Mouse (Mus musculus): ENCODE results near the gene Gm5105.

The Gm5105 gene

GRCm38 (mm10) chr3:138068103-138068502, 915 bp upstream of the Gm5105 start:
- no peak for DNase-seq (ENCODE audit: low read depth)

- no peak for DNase-seq (ENCODE audit: low read depth)
Observed at GRCm38 (mm10) chr3:138066348-138066856, 786 bp downstream of the Gm5105 start.

GRCm38 (mm10) chr3:138065930-138066329, 1.3 kb downstream of the Gm5105 start:
- no peak for DNase-seq (ENCODE audit: low read depth)

GRCm38 (mm10) chr3:138064732-138065645, 2.2 kb downstream of the Gm5105 start, which contains the start of gene 1110002E22Rik:
Gene 1110002E22Rik, plus strand, starts transcription at chr3:138065052.
- DNase-seq (ENCODE audit: low read depth): no peak

DNA sequence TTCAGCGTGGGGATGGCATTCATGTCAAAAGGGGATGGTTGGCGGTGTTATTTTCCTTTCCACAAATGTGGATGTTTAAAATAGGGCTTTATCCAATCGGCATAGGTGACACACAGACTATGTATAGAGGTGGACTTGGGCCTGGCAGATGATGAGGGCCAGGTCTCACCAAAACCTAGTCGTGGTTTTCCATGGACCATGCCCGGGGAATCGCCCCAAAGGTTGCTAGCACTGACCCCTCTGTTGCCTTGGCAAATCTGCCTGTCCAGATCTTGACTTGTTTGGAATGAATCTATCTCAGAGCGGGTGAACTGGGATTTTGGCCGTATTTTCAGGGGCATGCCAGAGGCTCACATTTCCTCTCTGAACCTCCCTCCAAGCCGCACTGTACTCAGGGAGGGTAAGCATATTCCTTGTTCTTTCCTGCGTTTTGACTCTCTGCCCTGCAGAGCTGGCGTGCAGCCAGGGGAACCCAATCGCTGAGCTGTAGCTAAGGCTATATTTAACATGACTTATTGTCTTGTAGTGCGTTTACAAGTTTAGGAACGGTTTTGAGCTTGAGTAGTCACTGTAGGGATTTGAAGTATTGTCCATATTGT, 3.4 kb downstream of the Gm5105 start:
- no peak for DNase-seq (ENCODE audit: low read depth)

- peak; percentile 10 for DNase-seq (ENCODE audit: low read depth)
Observed at GRCm38 (mm10) chr3:138062673-138063072, 4.5 kb downstream of the Gm5105 start.

- DNase-seq (ENCODE audit: low read depth): peak; percentile 4
Observed at GRCm38 (mm10) chr3:138061205-138061911, 5.8 kb downstream of the Gm5105 start.

DNA sequence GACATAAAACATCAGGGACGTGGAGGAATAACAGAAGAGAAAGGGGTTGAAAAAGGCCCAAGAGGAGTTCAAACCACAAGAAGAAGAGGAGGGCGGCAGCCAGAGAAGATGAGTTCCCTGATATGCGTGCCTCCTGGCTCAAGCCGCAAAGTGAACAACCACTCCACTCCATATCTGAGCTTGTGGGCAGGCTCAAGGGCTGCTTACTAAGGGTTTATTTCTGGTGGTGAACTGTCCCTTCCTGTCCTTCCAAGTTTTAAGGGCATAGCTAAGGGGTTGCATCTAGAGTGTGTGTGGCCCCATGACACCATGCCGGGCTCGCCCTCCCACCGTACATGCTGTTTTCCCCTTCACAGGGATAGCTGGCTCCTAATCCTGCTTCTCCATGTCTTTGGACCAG, 6.8 kb downstream of the Gm5105 start:
- no peak for DNase-seq (ENCODE audit: low read depth)

- no peak for DNase-seq (ENCODE audit: low read depth)
Observed at GRCm38 (mm10) chr3:138058226-138058625, 9.0 kb downstream of the Gm5105 start.

GRCm38 (mm10) chr3:138056976-138057375, 10.2 kb downstream of the Gm5105 start:
- no peak for DNase-seq (ENCODE audit: low read depth)

DNA sequence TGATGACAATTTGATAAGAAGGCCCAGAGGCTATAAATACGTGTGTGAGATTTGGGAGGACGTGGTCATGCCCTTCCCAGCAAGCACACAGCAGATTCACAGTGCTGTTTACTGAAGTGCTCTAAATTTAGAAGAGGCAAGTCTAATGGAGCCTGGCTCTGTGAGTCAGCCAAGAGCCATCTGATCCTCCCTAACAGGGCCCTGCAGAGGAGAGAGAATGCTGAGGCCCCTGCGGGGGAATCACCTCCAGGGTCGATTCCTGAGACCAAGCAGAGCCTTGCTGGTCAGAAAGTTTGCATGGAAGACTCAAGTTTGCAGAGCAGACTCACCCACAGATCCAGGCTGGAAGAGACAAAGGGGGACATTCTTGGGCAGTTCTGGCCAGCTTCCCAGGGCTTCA, 13.2 kb downstream of the Gm5105 start:
- no peak for DNase-seq (ENCODE audit: low read depth)

DNA sequence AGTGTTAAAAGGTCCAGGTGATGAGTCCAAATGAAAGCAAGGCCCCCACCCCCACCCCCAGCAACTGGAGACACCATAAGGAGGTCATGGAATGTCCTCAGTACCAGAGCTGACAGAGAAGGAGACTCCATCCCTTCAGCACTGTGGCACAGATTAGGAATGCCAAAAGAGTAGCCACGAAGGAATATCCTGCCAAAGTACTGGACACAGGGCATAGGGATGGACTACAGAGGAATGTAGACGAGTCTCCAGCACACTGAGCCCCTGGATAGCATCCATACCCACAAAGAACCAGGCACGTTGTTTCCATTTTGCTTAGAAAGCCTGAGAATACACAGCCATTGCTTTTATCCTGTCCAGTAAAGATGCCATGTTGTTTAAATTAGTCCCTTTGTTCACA, 15.8 kb downstream of the Gm5105 start:
- DNase-seq (ENCODE audit: low read depth): no peak

DNA sequence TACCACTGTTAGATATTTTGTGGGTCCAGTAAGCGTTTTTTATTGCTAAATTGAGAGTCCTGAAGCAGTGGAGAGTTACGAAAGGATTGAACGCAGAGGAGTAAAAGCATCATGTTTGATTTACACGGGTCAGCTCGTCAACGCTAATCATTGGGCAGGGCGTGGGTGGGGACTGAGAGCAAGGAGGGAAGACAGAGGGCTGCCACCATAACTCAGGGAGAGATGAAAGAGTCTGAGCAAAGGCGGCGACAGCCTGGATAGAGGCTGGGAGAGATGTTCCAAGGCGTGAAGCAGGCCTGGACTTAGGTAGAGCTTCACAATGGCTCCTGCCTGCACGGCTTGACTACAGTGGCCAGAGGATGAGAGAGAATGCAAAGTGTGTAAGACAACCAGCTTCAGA, 16.4 kb downstream of the Gm5105 start:
- DNase-seq (ENCODE audit: low read depth): no peak

DNA sequence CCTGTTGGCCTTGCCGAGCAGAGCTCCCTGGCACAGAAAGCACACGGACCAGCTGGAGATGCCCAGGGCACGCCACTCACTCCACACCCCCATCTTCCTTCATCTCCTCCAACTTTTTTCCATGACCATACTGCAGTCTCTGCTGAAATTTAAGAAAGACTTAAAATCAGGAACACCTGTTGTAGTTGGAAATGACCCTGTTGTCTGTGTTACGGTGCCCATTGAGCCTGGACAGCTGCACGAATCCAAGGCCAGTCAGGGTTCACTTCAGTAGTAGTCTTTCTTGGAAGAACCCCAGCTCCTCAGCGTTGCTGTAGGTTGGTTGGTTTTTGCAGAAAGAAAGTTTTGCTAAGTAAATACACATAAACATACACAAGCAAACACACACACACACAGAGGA, 17.6 kb downstream of the Gm5105 start:
- DNase-seq (ENCODE audit: low read depth): no peak

DNA sequence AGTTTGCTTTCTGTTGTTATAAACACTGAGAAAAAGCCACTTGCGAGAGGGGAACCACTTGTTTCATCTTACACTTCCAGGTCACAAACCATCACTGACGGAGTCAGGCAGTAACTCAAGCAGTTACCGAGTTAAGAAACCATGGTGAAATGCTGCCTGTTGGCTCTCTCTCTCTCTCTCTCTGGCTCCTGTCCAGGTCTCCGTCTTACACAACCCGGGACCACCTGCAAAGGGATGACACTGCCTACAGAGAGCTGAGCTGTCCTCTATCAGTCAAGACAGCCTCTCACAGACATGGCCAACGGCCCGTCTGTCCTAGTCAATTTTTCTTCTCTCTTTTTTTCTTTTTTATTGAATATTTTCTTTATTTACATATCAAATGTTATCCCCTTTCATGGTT, 23.9 kb downstream of the Gm5105 start:
- DNase-seq (ENCODE audit: low read depth): no peak

DNA sequence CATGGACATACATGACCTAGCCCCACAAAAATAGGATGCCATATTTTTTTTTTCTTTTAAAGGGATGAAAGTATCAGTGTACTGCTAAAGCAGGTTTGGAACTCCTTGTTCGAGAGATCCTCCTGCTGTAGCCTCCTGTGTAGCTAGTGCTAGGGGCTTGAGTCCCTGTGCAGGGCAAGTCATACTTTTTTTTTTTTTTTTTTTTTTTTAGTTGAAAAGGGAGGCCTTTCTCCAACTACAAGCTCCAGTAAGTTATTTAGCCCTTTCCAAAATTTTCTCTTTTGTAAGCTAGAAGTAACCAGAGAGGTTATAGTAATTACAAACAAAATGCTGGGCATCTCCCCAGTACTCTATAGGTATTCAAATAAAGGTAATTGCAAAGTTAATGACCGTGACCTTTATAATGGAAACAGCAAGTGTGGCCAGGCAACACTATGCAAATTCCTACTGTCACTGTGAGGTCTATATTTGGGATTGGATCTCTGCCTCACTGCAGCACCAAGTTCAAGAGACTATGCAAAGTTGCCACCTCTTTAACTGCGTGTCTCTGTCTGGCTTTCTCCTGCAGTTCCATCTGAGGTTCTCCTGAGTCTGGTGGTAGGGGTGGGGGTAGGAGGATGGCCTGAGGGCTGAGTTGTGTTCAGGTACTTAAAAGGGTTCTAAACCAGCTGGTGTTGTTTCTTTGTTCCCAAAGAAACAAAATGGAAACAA, 25.4 kb downstream of the Gm5105 start:
- DNase-seq (ENCODE audit: low read depth): no peak

DNA sequence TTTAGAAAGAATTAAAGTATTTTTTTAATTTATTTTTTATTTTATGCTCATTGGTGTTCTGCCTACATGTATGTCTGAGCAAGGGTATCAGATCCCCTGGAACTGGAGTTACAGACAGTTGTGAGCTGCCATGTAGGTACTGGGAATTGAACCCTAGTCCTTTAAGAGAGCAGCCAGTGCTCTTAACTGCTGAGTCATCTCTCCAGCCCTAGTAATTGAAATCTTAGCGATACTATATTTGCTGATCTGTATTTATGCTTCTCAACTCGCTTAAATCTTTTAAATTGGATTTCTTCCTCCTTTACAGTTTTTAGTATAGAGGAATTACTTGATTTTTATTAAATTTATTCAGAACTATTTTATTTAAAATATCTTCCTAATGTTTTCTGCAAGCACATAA, 26.2 kb downstream of the Gm5105 start:
- no peak for DNase-seq (ENCODE audit: low read depth)

- no peak for DNase-seq (ENCODE audit: low read depth)
Observed at GRCm38 (mm10) chr3:138033986-138034385, 33.2 kb downstream of the Gm5105 start.

DNA sequence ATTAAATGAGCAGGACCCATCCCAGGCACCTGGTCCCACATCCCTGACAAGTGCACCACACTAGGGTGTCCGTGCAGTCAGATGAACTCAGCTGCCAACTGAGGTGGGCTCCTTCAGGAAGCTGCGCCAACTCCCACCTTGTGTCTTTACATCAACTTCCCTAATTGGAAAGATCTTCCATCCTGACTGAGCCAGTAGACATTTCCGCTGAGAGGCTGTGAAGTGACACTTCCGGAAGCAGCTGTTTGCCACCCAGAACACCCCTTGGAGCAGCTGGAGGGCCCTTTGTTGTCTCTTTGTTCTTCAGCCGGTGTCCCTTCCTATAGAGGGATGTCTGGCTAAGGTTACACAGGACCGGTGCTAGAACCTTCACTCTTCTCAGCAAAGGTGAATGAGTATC, 36.6 kb downstream of the Gm5105 start:
- DNase-seq (ENCODE audit: low read depth): no peak

DNA sequence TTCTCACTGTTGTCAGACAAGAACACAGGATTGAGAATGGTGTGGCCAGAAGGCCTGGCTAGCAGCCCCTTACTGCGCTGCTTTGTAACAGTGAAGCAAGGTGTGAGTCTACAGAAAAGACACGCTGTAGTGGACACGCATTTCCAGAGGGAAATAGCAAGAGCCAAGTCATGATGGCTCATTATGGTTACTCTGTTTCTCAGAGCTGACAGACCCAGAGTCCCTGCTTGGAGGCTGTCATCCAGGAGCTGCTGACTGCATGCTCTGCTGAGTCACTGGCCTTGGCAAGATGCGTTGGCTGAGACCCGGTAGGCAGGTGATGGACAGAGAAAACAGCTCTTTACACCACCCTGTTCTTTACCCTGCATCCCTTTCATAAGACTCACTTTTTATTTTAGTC, 37.8 kb downstream of the Gm5105 start:
- no peak for DNase-seq (ENCODE audit: low read depth)

DNA sequence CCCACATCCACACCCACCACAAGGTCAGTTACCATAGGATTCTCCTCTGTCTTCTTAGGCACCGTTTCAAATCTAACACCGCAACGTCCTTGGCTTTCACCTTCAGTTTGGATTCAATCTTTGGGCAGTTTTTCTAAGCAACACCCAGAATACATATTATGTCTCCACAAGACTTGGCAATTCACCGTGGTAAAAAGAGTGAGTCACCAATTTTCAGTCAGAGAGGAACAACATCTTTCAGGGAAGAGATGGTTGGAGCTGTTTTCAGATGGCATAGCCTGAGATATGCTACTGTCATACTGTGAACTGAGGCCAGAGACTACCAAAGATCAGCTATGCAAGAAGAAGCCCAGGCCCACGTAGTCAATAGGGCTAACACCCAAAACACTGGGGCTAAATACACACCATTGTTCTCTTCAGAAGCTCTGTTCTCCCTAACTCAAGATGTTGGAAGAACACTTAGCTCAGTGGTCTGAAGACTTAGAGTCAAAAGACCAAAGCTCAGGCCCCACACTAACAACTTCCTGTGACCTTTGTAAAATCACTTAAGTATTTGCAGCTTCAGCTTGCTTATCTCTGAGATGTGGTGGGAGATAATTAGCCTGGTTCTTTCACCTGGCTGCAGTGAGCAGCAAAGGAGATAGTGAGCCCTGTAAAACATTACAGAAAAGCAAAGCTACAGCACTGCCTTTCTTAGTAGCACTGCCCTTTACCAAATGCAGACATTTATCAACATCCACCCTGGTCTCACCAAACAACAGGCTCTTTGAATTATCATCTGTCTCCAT, 39.4 kb downstream of the Gm5105 start:
- DNase-seq (ENCODE audit: low read depth): peak; percentile 50
